Mouse (Mus musculus): ENCODE measurements around the gene Fkbpl.

DNA sequence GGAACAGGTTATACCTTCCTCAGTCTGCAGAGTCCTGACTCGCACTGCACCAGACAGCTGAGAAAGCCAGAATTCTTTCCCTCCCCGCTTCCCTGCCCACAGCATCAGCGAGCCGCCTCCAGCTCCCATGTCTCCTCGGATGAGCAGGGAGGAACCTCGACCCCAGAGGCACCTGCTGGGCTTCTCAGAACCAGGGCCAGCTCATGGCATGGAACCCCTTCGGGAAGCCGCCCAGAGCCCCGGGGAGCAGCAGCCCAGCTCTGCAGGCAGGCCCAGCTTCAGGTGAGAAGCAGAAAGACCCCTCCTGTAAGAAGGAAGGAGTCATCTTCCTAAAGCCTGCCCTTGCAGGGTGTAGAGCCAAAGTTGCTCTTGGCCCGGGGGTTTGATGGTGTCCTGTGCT, 8.0 kb downstream of the Fkbpl start:
- TF ChIP-seq SIN3A (IDR thresholded peaks at IDR 0.05; ENCODE audit: low read length) (no peak), BHLHE40 (IDR thresholded peaks at IDR 0.05; ENCODE audit: borderline replicate concordance, low read depth, low read length) (no peak), MAFK (IDR thresholded peaks at IDR 0.05; ENCODE audit: borderline replicate concordance, low read depth, low read length) (no peak)
